Mouse (Mus musculus) myocyte (in vitro differentiated cells): Measurements from ENCODE around the gene Wdr61. TPM values are rescaled to one million over a fixed set of nuclear protein-coding genes. Genes with fewer than 3 reads are reported as not detected.
A peak's percentile ranks its signal among the peaks of the same experiment; 100 is the strongest.

ENCODE experiments used
- H3K27me3 ChIP-seq: one replicate; pipeline ENCODE4 v1.6.1; 2011; ENCODE audit not compliant: control insufficient read depth, insufficient read depth, insufficient read length
- H3K36me3 ChIP-seq: one replicate; pipeline ENCODE4 v1.6.1; 2011; ENCODE audit not compliant: control insufficient read depth, insufficient read depth
- H3K4me2 ChIP-seq: one replicate; pipeline ENCODE4 v1.6.1; 2011; ENCODE audit warnings: low read depth, control low read depth
- H3K4me3 ChIP-seq: one replicate; pipeline ENCODE4 v1.5.1; 2011; ENCODE audit warnings: mild to moderate bottlenecking, control low read depth, moderate library complexity
- H3K79me2 ChIP-seq: one replicate; pipeline ENCODE4 v1.6.1; 2011; ENCODE audit not compliant: control insufficient read depth, insufficient read depth
- H3ac ChIP-seq: one replicate; pipeline ENCODE4 v1.6.1; 2011; ENCODE audit not compliant: control insufficient read depth, insufficient read length
- CEBPB ChIP-seq: IDR thresholded peaks from 2 replicates; pipeline ENCODE4 v1.6.1; 2011; ENCODE audit warnings: mild to moderate bottlenecking, moderate library complexity; ENCODE audit not compliant: poor library complexity, insufficient read depth, severe bottlenecking
- E2F4 ChIP-seq: IDR thresholded peaks from one replicate; pipeline ENCODE4 v1.6.1; 2011; ENCODE audit warnings: mild to moderate bottlenecking, control low read depth, moderate library complexity; ENCODE audit not compliant: insufficient read depth
- MAX ChIP-seq: IDR thresholded peaks from one replicate; pipeline ENCODE4 v1.6.1; 2011; ENCODE audit warnings: low read depth, mild to moderate bottlenecking, control low read depth
- MYOD1 ChIP-seq, 3 experiments: IDR thresholded peaks; one replicate each; pipeline ENCODE4 v1.6.1; 2011; ENCODE audit warnings: control low read depth in 2 of 3, low read depth in 2 of 3, mild to moderate bottlenecking in 2 of 3, moderate library complexity in 1 of 3; ENCODE audit not compliant: insufficient read length in 2 of 3, control insufficient read depth in 1 of 3
- MYOG ChIP-seq, 3 experiments: IDR thresholded peaks; one replicate each; pipeline ENCODE4 v1.6.1; 2011; ENCODE audit warnings: control low read depth in 2 of 3, low read depth in 2 of 3, mild to moderate bottlenecking in 2 of 3; ENCODE audit not compliant: insufficient read length in 2 of 3, control insufficient read depth in 1 of 3, insufficient read depth in 1 of 3
- POLR2A ChIP-seq: IDR thresholded peaks from one replicate; pipeline ENCODE4 v1.6.1; 2011; ENCODE audit warnings: low read depth, mild to moderate bottlenecking, control low read depth, moderate library complexity; ENCODE audit not compliant: insufficient read length
- POLR2AphosphoS2 ChIP-seq: IDR thresholded peaks from one replicate; pipeline ENCODE4 v1.6.1; 2011; ENCODE audit warnings: low read depth, control low read depth; ENCODE audit not compliant: insufficient read length
- REST ChIP-seq: IDR thresholded peaks from one replicate; pipeline ENCODE4 v1.6.1; 2011; ENCODE audit warnings: mild to moderate bottlenecking, control low read depth, moderate library complexity; ENCODE audit not compliant: insufficient read depth, insufficient read length
- SRF ChIP-seq: IDR thresholded peaks from one replicate; pipeline ENCODE4 v1.6.1; 2011; ENCODE audit warnings: low read depth; ENCODE audit not compliant: control insufficient read depth, insufficient read length
- TCF12 ChIP-seq: IDR thresholded peaks from one replicate; pipeline ENCODE4 v1.6.1; 2011; ENCODE audit warnings: mild to moderate bottlenecking, control low read depth; ENCODE audit not compliant: poor library complexity, insufficient read depth, severe bottlenecking
- TCF3 ChIP-seq: IDR thresholded peaks from one replicate; pipeline ENCODE4 v1.6.1; 2011; ENCODE audit warnings: low read depth, control low read depth; ENCODE audit not compliant: insufficient read length
- USF1 ChIP-seq: IDR thresholded peaks from one replicate; pipeline ENCODE4 v1.6.1; 2011; ENCODE audit warnings: low read depth, mild to moderate bottlenecking, control low read depth, moderate library complexity
- polyA plus RNA-seq: library from polyadenylated mRNA; unstranded; fragments of >200 nt; fragmentation: generic; extraction: Trizol; gene quantifications from one replicate; pipeline ENCODE4 v1.2.1, GENCODE M21; 2012; ENCODE audit warnings: missing spikeins

The Wdr61 gene
- polyA plus RNA-seq, result 41.7 TPM

GRCm38 (mm10) chr9:54733921-54734638 is at the start of gene Wdr61:
Wdr61 (minus strand) TSS chr9:54734519.
- peak within 1 kb of the TSS; percentile 83 for H3K4me2 ChIP-seq
- no peak for TF ChIP-seq CEBPB
- TF ChIP-seq POLR2AphosphoS2, result peak; percentile 98
- peak in 2 of 3 experiments; percentile 14 to 49 for TF ChIP-seq MYOG (IDR thresholded peaks at IDR 0.05; ENCODE audit: control insufficient read depth in 1 of 3, insufficient read depth in 1 of 3, insufficient read length in 2 of 3, low read depth in 2 of 3)
- peak in 2 of 3 experiments; percentile 24 to 40 for TF ChIP-seq MYOD1 (IDR thresholded peaks at IDR 0.05; ENCODE audit: control insufficient read depth in 1 of 3, insufficient read length in 2 of 3, low read depth in 2 of 3)
- TF ChIP-seq MAX, result no peak
- TF ChIP-seq E2F4, result peak; percentile 3
- TF ChIP-seq SRF, result peak; percentile 90
- TF ChIP-seq TCF3, result no peak
- no peak for TF ChIP-seq TCF12
- TF ChIP-seq REST, result peak; percentile 32
- peak; percentile 99 for TF ChIP-seq POLR2A
- no peak for TF ChIP-seq USF1
- H3K27me3 ChIP-seq, result no peaks in the 10 kb centered on the region
- H3K79me2 ChIP-seq, result peaks cover 35% of the 10 kb centered on the region
- peaks cover 7% of the 10 kb centered on the region for H3K36me3 ChIP-seq
- H3ac ChIP-seq, result peak within 1 kb of the TSS; percentile 57
- peak within 1 kb of the TSS; percentile 91 for H3K4me3 ChIP-seq

- no peak overlapping the region for H3ac ChIP-seq
- no peaks in the 10 kb centered on the region for H3K79me2 ChIP-seq
- TF ChIP-seq SRF (no peak), TCF12 (no peak)
- H3K4me2 ChIP-seq, result no peak overlapping the region
- no peaks in the 10 kb centered on the region for H3K36me3 ChIP-seq
- no peaks in the 10 kb centered on the region for H3K27me3 ChIP-seq
- H3K4me3 ChIP-seq, result no peak overlapping the region
These were observed 49.7 kb upstream of the Wdr61 start for GRCm38 (mm10) chr9:54784003-54784402.

DNA sequence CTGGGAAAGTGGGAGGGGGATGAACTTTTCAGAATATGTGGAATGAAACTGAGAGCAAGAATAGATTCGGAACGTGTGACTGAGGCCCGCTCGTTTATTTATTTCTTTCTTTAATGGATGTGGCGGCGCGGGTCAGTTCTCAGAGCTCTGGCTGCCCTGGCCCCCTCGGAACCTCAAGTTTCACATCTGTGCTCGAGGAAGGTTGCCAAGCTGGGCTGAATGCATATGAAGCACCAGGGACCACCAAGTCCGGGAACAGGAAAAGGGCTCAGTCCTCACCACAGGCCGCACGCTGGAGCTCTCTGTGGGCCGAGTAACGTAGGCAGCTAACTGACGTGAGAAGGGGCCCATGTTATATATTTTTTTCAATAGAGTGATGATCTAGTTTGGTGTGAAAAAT is 48.2 kb upstream of the Wdr61 start:
- TF ChIP-seq SRF (no peak), MYOD1 (IDR thresholded peaks at IDR 0.05; ENCODE audit: control insufficient read depth in 1 of 3, insufficient read length in 2 of 3, low read depth in 2 of 3) (no peak), POLR2A (no peak), MAX (no peak), MYOG (IDR thresholded peaks at IDR 0.05; ENCODE audit: control insufficient read depth in 1 of 3, insufficient read depth in 1 of 3, insufficient read length in 2 of 3, low read depth in 2 of 3) (no peak)
- Histone ChIP-seq H3K27me3 (no peaks in the 10 kb centered on the region), H3K4me2 (no peak overlapping the region), H3K79me2 (no peaks in the 10 kb centered on the region), H3ac (no peak overlapping the region), H3K4me3 (no peak overlapping the region), H3K36me3 (no peaks in the 10 kb centered on the region)

DNA sequence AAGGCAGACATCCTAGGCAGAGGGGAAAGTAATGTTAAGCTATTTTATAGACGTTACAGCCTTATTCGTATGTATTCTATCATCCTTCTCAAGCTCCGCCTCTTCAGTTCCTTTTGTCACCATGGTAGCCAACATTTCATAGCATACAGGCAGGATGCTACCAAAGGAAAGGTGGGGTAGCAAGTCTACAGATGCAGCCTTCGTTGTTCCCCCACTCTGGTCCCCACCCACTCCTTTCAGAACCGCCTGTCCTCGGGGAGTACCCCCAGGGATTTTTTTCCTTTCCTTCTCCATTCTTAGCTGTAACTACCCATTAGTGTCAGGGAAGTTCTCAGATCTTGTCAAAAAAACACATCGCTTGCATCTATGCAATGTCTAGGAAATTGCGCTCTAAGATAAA is 45.0 kb upstream of the Wdr61 start:
- Histone ChIP-seq H3K36me3 (no peaks in the 10 kb centered on the region), H3K4me3 (no peak overlapping the region), H3K27me3 (no peaks in the 10 kb centered on the region), H3K79me2 (no peaks in the 10 kb centered on the region), H3K4me2 (no peak overlapping the region), H3ac (no peak overlapping the region)
- TF ChIP-seq USF1, result no peak
- TF ChIP-seq TCF3, result no peak
- no peak for TF ChIP-seq POLR2AphosphoS2
- TF ChIP-seq SRF, result no peak
- TF ChIP-seq MYOD1 (IDR thresholded peaks at IDR 0.05; ENCODE audit: control insufficient read depth in 1 of 3, insufficient read length in 2 of 3, low read depth in 2 of 3), result no peak
- no peak for TF ChIP-seq MAX
- TF ChIP-seq MYOG (IDR thresholded peaks at IDR 0.05; ENCODE audit: control insufficient read depth in 1 of 3, insufficient read depth in 1 of 3, insufficient read length in 2 of 3, low read depth in 2 of 3), result no peak
- no peak for TF ChIP-seq TCF12
- TF ChIP-seq CEBPB, result no peak
- no peak for TF ChIP-seq REST

- Histone ChIP-seq H3K4me3 (no peak overlapping the region), H3ac (no peak overlapping the region), H3K4me2 (no peak overlapping the region), H3K79me2 (no peaks in the 10 kb centered on the region), H3K27me3 (peaks cover 4% of the 10 kb centered on the region), H3K36me3 (no peaks in the 10 kb centered on the region)
- TF ChIP-seq POLR2AphosphoS2 (no peak), TCF12 (no peak), MAX (no peak), USF1 (no peak), MYOD1 (IDR thresholded peaks at IDR 0.05; ENCODE audit: control insufficient read depth in 1 of 3, insufficient read length in 2 of 3, low read depth in 2 of 3) (no peak), REST (no peak)
These were observed 42.2 kb upstream of the Wdr61 start for GRCm38 (mm10) chr9:54776451-54776982.
